Mouse (Mus musculus): ENCODE measurements around the gene Atxn7.

The Atxn7 gene

DNA sequence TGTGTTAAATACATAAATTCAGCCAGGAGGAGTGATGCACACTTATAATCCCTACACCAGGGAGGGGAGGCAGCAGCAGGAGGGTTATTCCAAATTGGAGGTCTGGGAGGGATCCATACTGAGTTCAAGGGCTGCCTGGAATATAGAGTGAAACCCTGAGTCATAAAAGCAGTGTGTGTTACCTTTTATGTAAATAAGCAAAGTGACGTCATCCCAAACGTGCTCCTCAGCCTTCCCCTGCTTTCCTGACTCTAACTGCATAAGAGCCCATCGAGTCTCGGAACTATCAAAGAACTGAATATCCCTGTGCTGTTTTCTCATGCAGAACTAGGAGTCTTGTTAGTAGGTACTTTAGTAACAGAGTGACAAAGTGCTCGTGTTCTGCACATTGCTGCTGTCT, 102.1 kb downstream of the Atxn7 start:
- in situ Hi-C loops (cut with MboI, MseI), result no loop called here

DNA sequence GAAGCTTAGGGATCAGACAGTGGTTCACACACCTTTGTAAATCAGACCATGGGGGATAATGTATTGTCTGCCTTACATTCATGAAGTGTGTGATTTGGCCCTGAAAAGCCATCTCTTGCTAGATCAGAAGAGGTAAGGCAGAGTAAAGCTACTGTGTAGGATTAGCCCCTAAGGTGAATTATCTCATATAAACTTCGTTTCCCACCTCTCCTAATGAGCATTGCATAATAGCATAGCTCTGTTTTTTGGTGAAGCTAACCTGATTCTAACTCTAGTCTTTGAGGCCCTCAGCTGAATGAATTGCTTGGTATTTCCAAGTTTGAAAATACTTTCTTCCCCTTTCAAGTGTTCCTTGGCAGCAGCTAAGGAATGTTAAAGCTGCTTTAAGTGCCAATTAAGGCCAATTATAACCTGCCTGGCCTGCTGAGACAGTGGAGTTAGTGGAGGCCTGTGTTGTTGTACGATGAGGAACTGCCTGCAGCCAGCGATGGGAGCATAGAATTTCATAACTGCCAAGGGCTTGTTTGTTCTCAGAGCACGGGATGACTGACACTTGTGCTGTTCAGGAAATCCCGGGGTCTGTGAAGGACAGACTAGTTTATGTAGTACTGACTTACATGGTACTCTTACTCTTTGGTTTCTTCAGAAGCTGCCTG, 103.4 kb downstream of the Atxn7 start:
- in situ Hi-C loops (cut with MboI, MseI), result no loop called here

DNA sequence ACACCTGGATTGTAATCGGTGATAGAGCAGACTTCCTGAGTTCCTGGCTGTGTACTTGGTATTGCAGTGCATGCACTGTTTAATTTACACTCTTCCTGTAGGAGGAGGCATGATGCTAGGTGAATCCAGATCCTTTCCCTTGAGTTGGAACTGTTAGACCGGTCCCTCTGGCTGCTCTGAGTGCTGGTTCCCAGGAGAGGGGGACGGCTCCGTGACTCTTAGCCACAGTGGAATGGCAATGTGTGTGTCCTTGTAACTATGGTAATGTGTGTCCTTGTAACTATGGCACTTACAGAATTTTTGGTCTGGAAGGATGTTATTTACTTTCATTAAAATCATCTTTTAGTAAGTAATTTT, 103.9 kb downstream of the Atxn7 start:
- in situ Hi-C loops (cut with MboI, MseI), result no loop called here

- in situ Hi-C loops (cut with MboI, MseI), result no loop called here
Measured at GRCm38 (mm10) chr14:14066241-14066640, 105.0 kb downstream of the Atxn7 start.

DNA sequence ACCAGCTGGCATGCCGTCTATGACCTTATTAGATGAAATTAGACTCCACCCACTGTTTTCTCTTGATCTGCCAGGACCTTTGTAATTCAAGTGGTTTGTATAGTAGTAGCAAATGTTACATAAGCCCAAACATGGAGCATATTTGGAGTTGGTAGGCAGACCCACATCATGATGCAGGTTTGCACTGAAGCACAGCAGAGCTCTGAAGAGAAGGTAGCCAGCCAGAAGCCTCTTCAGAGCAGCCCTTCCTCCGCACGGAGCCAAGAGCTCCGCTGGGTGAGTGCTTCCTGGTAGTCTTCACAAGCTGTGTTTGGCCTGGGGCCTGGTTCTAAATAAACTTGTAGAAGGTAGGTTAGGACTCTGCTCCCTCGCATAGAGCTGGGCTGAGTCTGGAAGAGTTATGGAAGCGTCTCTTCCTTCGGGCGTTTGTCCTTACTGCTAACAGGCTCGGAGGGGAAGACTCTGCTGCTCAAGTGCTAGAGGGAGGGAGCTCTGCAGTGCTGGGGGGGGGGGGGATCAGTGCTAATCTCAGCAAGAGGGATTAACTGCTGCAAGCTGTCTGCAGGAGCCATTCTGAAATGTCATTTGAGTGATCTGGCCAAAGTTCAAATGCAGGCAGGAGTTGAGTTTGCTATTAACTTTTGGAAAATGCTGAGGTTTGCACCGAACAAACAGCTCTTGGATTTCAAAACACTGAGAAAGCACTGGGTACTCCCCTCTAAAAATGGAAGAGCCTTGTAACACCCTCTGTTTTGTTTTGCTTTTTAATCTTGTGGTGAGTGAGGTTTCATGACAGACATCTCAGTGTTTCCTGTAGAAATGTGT, 106.6 kb downstream of the Atxn7 start:
- in situ Hi-C loops (cut with MboI, MseI), result no loop called here

- in situ Hi-C loops (cut with MboI, MseI), result no loop called here
Measured at GRCm38 (mm10) chr14:14068553-14068952, 107.3 kb downstream of the Atxn7 start.

- in situ Hi-C loops (cut with MboI, MseI), result no loop called here
Measured at GRCm38 (mm10) chr14:14070541-14071315, 109.5 kb downstream of the Atxn7 start.

DNA sequence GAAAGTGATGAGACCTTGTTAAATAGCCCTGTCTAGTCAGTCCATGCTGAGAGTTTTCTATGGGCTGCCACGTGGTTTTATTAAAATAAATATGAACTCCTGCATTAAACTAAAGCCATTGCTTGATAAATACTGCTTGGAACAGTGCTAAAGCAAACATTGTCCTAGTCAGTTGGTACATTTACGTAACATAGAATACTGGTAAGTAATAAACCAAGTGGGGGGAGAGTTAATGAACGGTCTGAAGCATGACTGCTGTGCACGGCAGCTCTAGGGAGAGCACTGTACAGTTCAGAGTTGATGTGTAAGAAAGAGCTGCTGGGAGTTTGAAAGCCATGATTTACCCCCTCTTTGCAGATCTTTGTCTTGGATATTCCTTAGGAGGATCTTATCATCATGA, 110.2 kb downstream of the Atxn7 start:
- in situ Hi-C loops (cut with MboI, MseI), result no loop called here

DNA sequence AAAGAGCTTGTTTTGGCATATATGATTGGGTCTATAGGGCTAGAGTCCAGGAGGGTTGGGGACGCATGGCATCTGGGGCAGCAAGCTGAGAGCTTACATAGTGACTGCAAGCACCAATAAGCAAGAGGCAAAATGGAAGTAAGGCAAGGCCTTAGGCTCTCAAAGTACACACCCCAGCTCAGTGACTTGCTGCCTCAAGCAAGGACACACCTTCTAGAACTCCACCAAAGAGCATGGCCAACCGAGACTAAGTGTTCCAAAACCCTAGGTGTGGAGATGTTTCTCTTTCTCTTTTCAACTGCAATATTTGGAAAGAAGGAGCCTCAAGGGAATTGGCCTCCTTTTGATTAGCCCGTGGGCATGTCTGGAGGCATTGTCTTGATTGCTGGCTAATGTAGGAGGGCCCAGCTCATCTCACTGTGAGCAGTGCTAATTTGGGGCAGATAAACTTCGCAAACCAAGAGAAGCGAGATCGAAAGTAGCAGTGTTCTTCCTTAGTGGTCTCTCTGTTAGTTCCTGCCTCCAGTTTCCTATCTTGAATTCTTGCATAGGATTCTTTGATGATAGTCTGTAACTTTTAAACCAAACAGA, 119.5 kb downstream of the Atxn7 start:
- in situ Hi-C loops (cut with MboI, MseI), result no loop called here

DNA sequence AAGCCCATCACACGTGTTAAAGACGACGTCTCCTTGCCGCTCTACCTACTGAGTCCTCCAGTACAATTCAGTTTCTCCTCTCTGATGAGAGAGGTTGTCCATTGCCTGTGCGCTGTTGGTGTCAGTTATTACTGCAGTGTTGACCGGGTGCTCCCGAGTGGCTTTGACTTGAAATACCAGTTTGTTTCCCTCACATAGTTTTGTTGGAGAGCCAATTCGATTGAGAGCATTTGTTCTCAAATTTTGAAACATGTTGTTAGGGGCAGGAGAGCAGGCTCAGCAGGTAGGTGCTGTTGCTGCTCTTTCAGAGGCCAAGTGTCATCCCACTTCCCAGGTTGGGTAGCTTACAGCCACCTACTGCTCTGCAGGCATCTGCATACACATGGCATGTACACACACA, 122.6 kb downstream of the Atxn7 start:
- in situ Hi-C loops (cut with MboI, MseI), result no loop called here

- in situ Hi-C loops (cut with MboI, MseI), result no loop called here
Measured at GRCm38 (mm10) chr14:14086711-14087263, 125.5 kb downstream of the Atxn7 start.

- in situ Hi-C loops (cut with MboI, MseI), result no loop called here
Measured at GRCm38 (mm10) chr14:14087348-14087747, 126.1 kb downstream of the Atxn7 start.

DNA sequence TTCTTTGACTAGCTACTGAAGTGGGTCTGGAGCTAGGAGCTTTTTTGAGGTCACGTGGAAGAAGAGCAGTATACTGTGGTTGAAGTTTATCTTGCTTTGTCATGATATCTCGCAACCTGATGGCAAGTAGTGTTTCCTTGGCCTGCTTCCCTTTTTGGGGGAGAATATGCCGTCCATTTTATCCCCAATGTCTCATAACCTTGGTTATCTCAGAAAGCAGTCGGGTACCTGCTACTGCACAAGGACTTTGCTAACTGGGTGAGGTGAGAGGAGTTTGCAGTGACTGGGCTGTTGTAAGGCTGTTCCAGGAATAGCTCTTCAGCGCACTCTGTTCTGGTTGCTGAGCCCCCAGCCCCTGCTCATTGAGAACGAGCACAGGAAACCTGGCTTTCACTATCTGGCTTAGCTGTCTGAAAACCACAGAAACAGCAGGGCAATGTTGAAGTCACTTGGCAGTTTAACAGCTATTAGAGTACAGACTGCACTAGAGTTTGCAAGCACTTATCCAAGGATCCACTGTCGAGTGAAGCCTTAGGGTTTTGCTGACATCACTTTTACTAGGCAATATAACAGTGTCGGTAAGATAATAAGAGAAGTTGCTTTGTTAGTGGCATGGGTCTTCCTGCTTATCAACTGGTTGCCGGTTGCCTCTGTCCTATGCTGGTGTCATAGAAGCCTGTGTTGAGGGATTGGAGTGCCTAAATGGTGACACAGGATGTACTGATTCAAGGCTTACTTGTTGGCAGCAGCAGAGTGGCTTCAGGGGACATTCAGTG, 127.0 kb downstream of the Atxn7 start:
- in situ Hi-C loops (cut with MboI, MseI), result no loop called here

DNA sequence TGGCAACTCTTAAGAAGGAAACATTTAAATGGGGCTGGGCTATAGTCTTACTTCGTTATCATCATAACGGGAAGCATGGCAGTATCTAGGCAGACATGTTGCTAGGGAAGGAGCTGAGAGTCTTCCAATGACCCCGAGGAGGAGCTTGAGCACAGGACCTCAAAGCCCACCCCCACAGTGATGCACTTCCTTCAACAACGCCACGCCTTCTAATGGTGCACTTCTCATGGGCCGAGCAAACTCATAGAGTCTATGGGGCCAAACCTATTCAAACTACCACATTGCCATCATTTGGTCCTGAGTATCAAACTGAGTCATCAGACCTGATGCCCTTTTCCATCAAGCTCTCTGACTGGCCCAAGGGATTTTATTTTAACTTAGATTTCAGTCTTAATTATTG, 129.3 kb downstream of the Atxn7 start:
- in situ Hi-C loops (cut with MboI, MseI), result no loop called here

GRCm38 (mm10) chr14:14098330-14098980, 137.2 kb downstream of the Atxn7 start:
- in situ Hi-C loops (cut with MboI, MseI), result no loop called here

- in situ Hi-C loops (cut with MboI, MseI), result loop anchor here (25.0 kb wide), 1 partner anchor 661 kb away; no protein-coding TSS in a partner anchor
Measured at GRCm38 (mm10) chr14:14100773-14101280, 139.6 kb downstream of the Atxn7 start.

DNA sequence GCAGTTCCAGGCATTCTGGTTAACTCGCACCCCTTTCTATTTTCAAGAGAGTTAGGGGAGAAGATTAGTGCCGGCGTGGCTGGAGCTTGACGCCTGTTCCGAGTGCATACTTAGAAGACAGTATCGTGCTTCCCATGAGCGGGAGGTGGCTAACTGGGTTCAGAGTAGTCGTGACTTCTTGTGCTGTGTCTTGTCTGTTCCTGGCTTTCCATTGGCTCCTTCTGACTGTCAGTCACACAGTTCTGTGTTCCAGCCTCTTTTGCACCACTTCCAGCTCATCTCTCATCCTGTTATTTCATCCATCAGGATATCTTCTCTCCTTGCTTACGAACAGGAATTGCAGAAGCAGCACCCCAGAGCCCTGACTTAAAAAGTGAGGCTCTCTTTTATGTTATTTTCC, 140.1 kb downstream of the Atxn7 start:
- in situ Hi-C loops (cut with MboI, MseI), result loop anchor here (25.0 kb wide), 1 partner anchor 661 kb away; no protein-coding TSS in a partner anchor

DNA sequence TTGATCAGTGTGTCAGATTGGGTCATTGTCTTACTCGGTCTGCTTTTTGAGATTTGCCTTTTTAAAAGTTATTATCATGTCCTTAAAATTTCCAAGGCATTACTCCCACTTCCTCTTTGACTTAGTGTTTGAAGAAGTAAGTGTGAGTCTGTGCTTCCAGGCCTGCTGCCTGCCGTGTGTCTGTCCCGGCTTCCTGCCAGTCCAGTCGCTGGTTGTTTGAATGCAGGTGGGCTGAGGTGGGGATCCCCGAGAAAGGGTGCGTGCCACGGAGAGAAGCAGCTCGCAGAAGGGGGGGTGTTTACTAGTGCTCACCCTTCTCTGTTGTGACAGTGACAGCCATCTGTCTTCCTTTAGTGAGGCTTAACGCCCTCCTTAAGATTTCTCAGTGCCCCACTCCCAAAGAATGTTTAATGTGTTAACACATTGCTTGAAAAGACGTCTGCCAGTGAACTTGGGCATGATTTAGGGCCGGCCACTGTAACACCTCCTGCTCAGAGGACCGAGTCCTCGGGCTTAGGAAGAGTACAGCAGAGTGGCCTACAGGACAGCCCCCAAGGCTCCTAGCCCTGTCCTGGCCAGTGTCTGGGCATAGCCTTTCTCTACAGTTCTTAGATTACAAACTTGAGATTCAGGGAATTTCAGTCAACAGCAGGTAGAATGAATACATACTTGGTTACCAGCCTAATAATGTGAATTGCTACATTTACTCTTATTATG, 143.1 kb downstream of the Atxn7 start:
- in situ Hi-C loops (cut with MboI, MseI), result loop anchor here (25.0 kb wide), 1 partner anchor 658 kb away; no protein-coding TSS in a partner anchor

DNA sequence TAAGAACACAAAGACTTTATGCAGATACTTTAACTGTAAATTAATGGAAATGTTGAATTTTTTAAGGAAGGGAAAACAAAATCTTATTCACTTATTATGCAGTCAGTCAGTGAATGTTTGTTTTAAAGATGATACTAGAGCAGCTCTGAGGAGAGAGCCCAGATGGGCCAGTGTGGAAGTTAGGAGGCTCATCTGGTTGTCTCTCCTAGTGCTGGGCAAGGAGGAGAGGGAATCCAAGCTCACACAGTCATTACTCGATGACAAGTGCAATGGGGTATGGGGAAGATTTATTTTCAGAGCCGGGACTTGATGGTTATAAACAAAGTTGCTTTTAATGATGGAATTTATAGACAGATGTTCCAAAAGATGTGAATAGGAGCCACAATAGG, 143.7 kb downstream of the Atxn7 start:
- in situ Hi-C loops (cut with MboI, MseI), result loop anchor here (25.0 kb wide), 1 partner anchor 657 kb away; no protein-coding TSS in a partner anchor

Data from T-helper 1 cell (primary cell).